Mouse (Mus musculus): ENCODE data around the gene Gjc1.

Gene Gjc1

GRCm38 (mm10) chr11:102771916-102772714 is 47.4 kb downstream of the Gjc1 start:
- DNase-seq (ENCODE audit: low read depth, low spot score) = no peak

DNA sequence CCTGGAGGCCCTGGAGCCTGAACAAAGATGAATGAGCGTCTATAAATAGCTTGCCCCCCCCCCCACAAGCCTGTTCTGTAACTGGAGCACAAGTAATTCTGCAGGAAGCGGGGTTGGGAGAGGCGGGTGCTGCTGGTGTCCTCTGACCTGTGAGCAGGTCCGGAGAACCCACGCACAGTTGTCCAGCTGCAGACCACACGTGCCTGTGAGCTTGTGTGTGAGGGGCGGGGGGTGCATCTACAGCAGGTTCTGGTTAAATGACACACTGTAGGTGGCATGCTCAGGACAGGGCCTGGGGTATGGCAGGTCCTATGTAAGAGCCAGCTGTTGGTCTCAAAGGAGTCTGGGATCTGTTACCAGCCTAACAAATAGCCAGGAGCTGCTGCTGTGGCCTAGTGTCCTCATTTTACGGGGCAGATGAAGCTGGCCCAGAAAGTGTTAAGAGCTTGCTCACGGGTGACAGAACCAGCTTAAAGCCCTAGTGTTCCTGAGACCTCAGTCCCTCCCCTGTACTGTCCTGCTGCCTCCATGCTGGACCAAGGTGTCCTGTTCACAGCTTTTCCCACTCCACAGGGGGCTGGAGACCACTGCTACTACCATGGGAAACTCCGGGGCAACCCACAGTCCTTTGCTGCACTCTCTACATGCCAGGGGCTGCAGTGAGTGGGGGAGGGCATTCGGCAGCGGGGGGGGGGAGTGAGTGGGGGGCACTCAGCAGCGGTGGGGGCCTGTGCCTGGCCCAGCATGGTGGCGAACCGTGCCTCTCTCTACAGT is 48.7 kb downstream of the Gjc1 start:
- DNase-seq (ENCODE audit: low read depth, low spot score) = no peak

DNA sequence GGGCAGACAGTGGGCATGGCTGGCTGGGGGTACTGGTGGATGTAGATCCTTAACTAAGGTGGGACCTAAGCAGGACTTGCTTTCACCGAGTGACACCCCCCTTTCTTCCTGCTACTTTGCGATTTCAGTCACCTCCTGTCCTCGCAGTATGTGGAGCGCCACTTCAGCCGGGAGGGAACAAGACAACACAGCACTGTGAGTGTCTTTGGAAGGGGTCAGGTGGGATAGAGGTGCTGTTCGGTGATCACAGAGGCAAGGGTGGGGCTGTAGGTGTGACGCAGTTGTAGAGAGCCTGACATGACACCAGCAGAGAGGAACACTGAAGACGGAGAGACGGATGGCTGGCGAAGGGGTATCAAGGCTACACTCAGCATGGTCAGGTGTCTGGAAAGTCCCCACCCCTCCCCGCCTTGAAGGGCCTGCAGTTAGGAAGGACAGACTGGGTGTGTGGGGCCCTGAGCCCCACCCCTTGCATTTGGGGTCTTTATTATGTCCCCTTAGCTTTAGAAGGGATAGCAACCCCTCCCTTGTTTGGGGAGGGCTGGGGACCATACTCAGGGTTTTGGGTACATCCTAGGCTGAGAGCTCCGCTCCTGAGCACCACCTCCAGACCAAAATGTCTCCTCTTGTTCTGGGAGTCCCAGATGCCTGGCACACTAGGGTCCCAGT is 49.4 kb downstream of the Gjc1 start:
- no peak for DNase-seq (ENCODE audit: low read depth, low spot score)

DNA sequence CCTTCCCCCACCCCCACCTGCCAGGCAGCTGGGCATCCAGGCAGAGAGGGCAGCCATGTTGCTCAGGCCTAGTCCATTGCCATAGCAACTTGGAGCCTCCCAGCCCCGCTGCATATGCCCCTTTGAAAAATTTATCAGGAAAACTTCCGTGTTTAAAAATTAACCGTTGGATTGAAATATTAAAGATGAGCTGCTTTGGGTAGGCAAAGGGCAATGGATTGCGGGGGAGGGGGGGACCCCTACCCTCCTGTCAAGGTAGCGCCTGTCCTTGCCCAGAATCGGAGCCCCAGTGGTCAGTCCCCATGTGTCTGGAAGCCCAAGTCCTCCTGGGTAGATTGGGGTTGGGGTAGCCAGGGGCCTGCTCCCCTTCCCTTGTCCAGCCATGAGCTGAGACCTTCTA is 50.4 kb downstream of the Gjc1 start:
- DNase-seq (ENCODE audit: low read depth, low spot score) = no peak

DNA sequence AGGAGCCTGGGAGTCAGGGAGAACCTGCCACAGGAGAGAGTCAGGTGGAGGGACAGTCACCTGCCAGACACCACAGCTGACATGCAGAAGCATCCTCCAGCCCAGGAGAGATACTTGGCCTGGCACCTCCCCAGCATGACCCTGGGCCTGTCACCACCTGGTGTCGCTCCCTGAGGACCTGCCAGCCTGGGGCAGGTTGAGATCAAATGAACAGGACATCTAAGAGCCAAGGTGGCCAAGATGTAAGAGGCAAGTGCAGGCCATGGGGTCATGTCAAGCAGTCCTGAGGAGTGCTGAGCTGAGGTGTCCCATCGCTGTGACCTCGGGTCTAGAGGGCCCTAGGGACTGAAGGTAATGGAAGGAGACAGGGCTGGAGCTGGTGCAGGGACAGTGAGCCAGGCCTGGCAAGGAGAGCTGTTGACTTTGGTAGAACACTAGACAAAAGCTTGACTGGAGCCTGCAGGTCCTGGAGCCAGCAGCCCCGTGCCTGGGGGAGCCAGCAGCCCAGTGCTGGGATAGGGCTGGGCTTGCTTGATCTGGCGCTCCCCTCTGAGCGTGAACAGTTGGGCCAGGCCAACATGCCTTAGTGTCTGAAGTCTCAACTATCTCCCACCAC is 52.3 kb downstream of the Gjc1 start:
- no peak for DNase-seq (ENCODE audit: low read depth, low spot score)

- no peak for DNase-seq (ENCODE audit: low read depth, low spot score)
Observed at GRCm38 (mm10) chr11:102765416-102765815, 54.1 kb downstream of the Gjc1 start.

- DNase-seq (ENCODE audit: low read depth, low spot score) = no peak
Observed at GRCm38 (mm10) chr11:102763009-102763767, 56.3 kb downstream of the Gjc1 start.

DNA sequence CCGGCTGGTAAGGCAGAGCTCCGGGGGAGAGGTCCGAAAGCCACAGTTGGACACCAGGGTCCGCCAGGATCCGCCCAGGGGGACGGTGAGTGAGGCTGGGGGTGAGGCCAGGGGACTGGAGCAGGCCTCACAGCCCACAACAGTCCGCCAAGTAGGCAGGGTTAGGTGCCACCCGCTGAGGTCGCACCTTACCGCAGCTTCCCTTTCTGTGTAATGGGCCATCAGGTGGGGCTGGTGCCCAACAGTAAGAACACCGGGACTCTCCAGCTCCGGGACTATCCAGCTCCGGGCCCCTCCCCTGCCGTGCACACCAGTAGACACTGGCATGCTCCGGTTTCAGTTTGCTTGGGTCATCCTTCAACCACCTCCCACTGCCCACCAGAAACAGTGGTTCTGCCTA is 57.3 kb downstream of the Gjc1 start:
- no peak for DNase-seq (ENCODE audit: low read depth, low spot score)

DNA sequence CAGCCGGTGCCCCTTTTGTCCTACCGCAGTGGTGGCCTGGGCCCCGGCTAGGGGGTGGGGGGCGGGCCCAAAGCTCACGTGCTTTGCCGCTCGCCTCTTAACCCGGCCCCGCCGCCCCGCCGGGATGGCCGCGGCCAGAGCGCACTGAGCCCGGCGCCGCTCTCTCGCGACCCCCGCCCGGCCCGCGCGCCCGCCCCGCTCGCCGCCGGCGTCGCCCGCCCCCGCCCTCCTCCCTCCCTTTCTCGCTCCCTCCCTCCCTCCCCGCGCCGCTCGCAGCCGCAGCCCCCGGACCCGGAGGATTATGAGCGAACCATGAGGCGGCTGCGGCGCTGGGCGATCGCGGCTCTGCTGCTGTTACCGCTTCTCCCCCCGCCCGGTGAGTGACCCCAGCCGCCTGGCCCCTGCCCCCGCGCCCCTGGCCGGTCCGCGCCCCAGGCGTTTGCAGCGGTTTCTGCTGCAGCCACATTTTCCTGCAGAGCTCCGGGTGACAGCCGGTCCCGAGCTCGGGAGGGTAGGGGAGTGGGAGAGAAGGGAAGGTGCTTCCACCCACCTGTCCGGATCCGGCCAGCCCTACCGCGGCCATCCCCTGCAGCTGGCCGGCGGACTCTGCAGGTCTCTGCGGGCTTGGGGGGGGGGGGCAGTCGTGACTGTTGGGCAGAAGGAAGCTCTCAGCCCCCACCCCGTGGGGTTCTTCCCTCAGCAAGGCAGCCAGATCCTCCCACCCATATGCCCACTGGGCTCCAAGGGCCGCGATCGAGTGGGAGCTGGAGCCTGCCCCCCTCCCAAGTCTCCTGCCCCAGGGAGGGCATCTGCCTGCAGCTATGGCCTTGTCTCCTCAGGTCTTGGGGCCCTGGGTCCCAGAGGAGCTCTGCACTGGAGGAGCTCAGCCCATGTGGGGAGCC is 57.9 kb downstream of the Gjc1 start, which contains the start of gene Adam11:
Gene Adam11, plus strand, starts transcription at position 131 of the 902 bp plus-strand sequence.
- no peak for DNase-seq (ENCODE audit: low read depth, low spot score)

GRCm38 (mm10) chr11:102760805-102761308 is 58.6 kb downstream of the Gjc1 start:
- no peak for DNase-seq (ENCODE audit: low read depth, low spot score)

GRCm38 (mm10) chr11:102758977-102759376 is 60.5 kb downstream of the Gjc1 start:
- no peak for DNase-seq (ENCODE audit: low read depth, low spot score)

DNA sequence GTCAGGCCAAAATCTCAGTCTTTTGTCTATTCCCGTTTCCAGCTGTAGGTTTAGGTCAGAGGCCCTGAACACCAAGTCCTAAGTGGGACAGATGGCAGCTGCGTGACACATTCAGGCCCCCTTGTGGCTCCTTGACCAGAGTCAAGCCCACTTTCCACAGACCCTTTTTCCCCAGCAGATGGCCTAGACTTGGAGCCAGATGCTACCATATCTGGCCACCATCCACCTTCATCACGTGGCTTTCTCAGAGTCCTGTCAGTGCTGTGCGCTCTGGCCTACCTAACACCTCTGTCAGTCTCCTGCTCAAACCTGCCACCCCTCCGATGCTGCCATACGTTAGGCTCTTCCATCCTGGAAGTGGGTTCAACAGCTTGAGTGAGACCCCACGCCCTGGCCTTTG is 64.1 kb downstream of the Gjc1 start:
- no peak for DNase-seq (ENCODE audit: low read depth, low spot score)

DNA sequence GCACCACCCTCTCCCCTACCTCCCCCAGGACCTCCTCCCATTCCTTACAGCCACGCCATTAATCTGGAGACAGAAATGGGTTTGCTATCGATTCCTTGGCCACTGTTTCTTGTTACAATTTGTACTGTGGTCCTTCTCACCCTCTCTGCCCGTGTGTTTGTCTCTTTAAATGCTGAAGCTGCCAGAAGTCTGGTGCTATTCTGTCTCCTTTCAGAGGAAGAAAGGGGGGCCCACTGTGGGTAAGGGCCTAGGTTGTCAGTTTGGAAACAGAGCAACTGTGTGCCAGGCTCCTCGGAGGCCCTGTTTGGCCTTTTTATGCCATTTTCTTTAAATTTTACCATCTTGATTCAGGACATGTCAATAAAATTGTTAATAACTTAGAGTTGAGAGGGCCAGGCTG is 65.1 kb downstream of the Gjc1 start:
- no peak for DNase-seq (ENCODE audit: low read depth, low spot score)

DNA sequence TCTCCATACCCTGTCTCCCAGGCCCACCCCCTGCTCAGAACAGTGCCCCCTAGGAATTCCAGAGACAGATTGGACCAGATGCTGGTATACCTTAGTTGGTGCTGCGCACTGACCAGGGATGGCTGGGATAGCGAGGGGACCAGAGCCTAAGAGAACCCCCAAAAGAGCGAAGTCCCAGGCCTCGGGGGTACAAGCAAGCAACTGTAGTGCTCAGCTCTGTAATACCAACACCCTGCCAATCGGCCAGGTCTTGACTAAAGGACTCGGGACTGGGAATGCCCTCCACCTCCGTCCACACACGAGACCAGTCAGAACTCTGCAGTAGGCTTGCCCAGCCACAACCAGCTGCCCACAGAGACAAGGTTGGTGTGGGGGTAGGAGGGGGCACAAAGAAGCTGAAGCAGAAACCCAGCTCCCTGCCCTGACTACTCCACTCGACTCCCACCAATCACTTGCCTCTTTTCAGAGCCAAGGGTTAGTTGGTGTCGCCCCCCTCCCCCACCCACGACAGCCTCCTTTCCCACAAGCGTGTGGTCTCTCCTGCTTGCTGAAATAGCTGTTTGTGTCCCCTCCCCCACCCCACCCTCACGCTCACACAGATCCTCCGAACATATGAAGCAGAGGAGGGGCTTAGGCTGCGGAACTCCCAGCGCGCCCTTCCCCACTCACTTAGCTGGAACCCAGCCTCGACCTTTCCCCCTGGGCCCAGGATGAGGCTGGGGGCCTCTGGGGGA is 65.7 kb downstream of the Gjc1 start:
- no peak for DNase-seq (ENCODE audit: low read depth, low spot score)

DNA sequence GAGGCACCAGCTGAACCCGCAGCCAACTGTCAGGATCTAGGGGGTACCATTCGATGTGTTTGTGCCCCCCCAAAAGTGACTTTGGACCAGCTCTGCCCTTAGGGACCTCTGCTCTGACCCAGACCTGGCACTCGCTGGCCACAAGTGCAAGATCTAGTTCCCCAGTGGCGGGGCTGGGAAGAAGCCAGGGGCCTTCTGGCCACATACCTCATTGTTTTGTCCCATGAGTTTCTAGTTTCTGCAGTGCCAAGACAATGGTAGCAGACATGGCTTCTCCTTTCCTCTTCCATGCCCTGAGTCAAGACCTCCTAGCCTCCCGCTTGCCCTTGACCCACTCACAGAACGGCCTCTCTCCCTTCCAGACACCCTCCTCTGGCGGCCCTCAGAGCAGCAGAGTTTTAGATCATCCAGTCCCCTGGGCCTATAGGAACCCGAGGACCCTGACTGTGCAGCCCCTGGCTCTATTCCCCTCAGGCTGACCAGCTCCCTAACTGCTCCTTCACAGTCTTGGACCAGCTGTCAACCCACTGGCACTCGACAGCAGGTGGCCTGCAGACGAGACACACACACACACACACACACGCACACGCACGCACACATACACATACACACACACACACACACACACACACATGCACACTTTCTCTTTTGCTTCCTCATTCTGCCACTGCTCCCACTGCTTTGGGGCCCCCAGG is 66.5 kb downstream of the Gjc1 start:
- DNase-seq (ENCODE audit: low read depth, low spot score) = no peak

- no peak for DNase-seq (ENCODE audit: low read depth, low spot score)
Observed at GRCm38 (mm10) chr11:102749712-102750111, 69.8 kb downstream of the Gjc1 start.

All from CD4-positive, CD25-positive, alpha-beta regulatory T cell, adult 2 months (primary cell).